Mouse (Mus musculus): ENCODE data around the gene Phlpp2. TPM values are rescaled to one million over a fixed set of nuclear protein-coding genes. Genes with fewer than 3 reads are reported as not detected.
A peak's percentile ranks its signal among the peaks of the same experiment; 100 is the strongest.
"Not testable (repeated sequence)": the region's sequence is repeated elsewhere in the genome, so short reads cannot be mapped to it uniquely, and the experiment has no call there.

The Phlpp2 gene
- 7.6 and 12.6 TPM in 2 replicates for total RNA-seq (2014; fragmentation: Nextera tagmentation)
- total RNA-seq (2017), result 8.8 and 9.6 TPM in 2 replicates

DNA sequence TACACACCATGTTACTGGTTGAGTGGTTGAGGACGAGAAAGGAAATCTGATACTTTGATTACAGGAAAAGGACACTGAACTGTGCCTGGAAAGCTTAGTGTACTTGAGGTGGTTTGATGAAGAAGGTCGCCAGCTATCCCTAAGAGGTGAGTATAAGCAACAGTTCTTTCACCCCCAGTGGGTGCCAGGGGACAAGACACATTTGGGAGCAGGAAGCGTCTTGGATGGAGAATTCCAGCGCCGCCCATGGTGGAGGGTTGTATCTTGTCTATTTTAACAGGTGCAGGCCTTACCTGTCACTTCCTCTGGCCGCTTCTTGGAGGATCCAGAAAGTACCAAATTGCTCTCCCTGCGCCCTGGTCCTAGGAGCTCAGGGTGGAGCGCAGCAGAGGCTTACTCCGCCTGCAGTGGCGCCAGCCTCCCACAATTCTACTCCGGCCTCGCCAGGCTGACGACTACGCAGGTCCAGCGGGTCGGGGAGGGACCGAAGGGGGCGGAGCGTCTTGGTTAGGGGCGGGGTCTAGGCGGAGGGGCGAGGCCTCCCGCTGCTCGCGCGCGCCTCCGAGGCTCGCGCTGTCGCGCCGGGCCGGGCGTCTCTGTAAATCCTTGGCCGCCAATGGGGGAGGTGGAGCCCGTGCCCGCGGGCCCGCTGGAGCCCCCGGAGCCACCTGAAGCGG lies at the start of gene Phlpp2:
Gene Phlpp2 (plus strand): TSS at position 540 of the 677 bp plus-strand sequence.
- ATAC-seq (replicated peaks; ENCODE audit: poor library complexity, severe bottlenecking), result peak; percentile 91

DNA sequence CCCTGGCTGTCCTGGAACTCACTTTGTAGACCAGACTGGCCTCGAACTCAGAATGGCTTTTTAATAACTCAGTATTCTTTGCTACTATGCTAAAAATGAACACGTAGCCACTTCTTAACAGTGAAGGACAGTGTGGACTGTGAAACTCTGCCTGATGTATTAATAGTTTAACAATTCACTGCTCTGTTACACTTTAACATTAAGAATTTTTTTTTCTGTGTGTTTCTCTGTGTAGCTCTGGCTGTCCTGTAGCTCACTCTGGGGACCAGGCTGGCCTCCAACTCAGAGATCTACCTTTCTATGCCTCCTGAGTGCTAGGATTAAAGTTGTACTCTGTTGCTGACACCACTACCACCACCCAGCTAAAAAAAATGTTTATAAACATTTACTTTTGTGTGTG lies 44.8 kb upstream of the Phlpp2 start:
- no peak for ATAC-seq (replicated peaks; ENCODE audit: poor library complexity, severe bottlenecking)

DNA sequence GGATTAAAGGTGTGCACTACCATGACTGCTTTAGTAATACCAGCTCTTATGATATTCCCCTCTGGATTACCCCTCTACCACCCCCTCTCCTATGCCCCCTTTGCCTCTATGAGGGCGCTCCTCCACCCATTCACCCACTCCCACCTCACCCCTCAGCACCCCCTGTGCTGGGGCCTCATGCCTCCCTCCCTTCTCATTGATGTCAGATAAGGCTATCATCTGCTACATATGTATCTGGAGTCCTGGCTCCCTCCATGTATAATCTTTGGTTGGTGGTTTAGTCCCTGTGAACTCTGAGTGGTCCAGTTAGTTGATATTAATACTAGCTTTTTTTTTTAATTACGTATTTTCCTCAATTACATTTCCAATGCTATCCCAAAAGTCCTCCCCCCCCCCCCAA lies 28.5 kb upstream of the Phlpp2 start:
- no peak for ATAC-seq (replicated peaks; ENCODE audit: poor library complexity, severe bottlenecking)

DNA sequence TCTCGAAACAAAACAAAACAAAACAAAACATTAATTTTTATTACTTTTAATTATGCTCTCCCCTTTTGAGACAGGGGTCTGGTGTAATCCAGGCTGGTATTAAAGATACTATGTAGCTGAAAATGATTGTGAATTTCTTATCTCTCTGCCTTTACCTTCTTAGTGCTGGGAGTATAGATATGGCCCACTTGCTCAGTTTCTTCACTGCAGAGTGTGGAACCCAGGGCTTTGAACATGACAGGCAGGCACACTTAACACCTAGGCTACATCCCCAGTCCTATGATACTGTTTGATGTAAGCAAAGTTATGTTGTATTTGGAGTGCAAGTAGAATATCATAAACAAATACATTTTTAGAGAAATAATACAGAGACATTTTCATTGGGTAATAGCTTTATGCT lies 25.9 kb upstream of the Phlpp2 start:
- ATAC-seq (replicated peaks; ENCODE audit: poor library complexity, severe bottlenecking), result no peak

DNA sequence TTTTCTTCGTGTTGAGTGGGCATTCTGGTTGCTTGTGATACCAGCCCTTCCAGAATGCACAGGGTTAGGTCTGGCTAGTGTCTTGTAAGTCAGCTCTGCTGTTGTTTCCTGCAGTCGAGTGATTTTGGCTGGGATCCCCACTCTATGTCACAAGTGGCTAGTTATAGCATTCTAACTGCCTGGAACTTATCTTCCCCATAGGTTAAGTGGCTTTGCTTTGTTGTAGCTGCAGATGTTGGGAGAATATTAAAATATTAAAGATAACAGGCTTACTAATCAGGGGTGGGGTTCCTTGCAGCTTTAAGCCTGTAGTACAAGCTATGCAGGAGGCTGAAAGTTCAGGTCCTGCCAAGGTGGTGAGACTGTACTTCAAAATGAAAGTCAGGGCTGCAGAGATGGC lies 20.5 kb upstream of the Phlpp2 start:
- no peak for ATAC-seq (replicated peaks; ENCODE audit: poor library complexity, severe bottlenecking)

DNA sequence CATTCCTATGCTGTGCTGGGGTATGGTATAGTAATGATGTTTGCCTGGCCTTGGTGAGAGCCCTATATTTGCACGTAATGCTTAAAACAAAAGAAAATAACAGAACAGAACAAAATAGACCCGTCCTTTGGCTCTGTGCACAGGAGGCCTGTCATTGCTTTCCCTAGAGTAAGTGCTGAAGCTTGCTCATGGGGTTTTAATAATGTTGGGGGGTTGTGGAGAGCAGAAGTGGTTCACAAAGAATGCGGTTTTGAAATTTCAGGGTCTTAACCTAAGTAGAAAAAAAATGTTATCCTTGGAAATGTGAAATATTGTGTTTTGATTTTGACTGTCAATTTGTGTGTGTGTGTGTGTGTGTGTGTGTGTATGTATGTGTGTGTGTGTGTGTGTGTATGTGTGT lies 19.4 kb upstream of the Phlpp2 start:
- ATAC-seq (replicated peaks; ENCODE audit: poor library complexity, severe bottlenecking), result no peak

DNA sequence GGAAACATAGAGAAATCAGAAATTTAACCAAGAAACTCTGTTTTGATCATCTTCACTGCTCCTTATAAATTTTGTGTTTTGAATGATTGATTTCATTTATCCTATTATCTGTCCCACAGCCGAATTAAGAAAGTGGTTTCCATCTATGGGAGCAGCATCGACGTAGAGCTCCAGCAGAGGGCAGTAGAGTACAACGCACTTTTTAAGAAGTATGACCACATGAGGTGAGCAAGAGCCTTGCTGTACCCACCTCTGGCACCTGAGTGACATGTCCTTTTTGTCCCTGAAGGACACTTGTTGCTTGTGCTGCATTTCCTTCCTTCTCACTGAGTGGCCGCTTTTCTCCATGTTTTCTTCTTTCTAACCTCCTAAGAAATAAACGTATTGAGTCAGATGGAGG lies 14.9 kb upstream of the Phlpp2 start:
- peak; percentile 99 for ATAC-seq (replicated peaks; ENCODE audit: poor library complexity, severe bottlenecking)

DNA sequence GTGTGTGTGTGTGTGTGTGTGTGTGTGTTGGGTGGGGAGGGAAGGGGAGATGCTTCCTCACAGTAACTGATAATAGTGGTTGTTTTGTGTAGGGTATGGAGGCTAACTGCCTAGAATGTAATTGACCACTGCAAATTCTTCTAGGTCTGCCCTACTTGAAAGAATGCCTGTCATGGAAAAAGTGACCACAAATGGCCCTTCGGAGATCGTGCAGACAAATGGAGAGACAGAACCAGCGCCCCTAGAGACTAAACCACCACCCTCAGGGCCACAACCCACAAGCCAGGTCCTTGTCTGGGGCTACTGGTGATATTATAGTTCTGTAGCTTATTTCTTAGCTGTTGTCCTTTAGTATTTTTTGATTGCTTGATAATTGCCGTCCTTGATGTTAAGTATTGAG lies 13.8 kb upstream of the Phlpp2 start:
- ATAC-seq (replicated peaks; ENCODE audit: poor library complexity, severe bottlenecking), result no peak

DNA sequence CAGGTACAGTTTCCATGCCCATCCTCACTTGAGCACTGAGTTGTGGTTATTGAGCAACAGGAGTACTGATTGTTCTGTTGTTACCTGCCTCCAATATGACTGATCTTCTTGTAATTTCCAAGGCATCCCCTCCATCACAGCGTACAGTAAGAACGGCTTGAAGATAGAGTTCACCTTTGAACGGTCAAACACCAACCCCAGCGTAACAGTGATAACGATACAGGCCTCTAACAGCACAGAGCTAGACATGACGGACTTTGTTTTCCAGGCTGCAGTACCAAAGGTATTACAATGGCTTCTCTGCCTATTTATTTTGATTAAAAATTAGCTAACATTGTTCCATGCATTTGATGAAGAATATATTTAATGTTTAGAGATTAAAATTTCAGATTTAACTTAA lies 12.9 kb upstream of the Phlpp2 start:
- no peak for ATAC-seq (replicated peaks; ENCODE audit: poor library complexity, severe bottlenecking)

DNA sequence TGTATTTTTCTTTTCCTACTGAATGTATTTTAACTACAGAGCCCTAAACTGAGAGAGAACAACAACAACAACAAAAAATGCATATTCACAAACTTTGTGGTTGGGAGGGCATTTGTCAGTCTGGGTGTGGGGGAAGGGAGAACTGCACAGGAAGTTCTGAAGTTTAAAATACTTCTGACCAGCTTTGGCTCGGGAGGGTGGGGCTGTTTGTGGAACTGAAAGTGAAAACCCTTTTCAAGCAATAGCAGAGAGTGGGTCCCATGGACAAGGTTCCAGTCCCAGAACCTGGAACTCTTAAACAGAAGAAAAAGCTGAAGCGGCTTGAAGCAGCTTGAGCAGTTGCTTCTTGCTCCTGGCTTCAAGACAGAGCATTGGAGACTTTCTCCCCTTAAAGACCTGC lies 4.9 kb upstream of the Phlpp2 start:
- peak; percentile 81 for ATAC-seq (replicated peaks; ENCODE audit: poor library complexity, severe bottlenecking)

DNA sequence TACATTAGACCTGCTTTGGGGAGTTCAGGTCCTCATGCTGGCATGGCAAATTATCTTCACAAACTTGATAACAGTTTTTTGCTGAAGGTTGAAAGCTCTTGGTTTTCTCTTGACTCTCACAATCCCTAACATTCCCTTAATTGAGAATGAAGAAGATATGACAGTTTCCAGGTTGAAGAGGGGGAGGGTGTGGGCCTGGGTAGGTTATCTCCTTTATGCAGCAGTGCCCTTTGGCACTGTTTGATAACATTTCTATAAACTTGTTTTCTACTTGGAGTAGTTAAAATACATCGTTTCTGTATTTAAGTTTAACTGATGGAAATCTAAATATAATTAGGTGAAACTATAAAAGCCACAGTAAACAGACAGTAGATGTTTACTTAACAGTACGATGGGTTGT lies 3.5 kb upstream of the Phlpp2 start:
- no peak for ATAC-seq (replicated peaks; ENCODE audit: poor library complexity, severe bottlenecking)

DNA sequence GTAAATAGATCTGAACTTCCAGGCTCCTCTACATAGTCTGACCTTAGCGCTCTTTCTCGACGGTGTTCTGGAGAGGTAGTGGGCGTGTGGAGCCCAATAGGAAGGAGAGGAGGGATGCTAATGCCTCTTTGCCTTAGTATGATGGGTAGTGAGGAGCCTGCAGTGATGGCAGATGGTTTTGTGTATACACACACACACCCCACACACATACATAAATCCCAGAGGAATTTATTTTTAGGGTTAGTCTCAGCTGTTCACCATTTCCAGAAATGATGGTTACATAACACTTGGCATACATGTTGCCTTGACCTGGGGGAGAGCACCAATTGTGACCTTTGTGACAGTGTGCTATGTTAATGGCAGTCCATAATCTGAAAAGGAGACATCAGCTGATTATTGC lies 2.8 kb upstream of the Phlpp2 start:
- no peak for ATAC-seq (replicated peaks; ENCODE audit: poor library complexity, severe bottlenecking)

DNA sequence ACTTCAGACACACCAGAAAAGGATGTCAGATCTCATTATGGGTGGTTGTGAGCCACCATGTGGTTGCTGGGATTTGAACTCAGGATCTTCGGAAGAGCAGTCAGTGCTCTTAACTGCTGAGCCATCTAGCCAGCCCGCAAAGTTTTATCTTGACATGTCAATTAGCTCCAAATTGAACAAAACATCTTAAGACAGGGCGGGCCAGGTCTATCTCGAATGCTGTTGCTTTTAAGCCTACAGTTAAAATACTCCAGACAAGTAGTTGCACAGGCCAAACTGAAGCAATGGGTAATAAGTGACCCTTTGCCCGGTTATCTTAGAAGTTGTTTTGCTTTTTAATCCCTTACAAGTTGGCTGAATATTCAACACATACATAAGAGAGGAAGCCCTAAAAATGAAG lies 1.7 kb upstream of the Phlpp2 start:
- ATAC-seq (replicated peaks; ENCODE audit: poor library complexity, severe bottlenecking), result no peak

DNA sequence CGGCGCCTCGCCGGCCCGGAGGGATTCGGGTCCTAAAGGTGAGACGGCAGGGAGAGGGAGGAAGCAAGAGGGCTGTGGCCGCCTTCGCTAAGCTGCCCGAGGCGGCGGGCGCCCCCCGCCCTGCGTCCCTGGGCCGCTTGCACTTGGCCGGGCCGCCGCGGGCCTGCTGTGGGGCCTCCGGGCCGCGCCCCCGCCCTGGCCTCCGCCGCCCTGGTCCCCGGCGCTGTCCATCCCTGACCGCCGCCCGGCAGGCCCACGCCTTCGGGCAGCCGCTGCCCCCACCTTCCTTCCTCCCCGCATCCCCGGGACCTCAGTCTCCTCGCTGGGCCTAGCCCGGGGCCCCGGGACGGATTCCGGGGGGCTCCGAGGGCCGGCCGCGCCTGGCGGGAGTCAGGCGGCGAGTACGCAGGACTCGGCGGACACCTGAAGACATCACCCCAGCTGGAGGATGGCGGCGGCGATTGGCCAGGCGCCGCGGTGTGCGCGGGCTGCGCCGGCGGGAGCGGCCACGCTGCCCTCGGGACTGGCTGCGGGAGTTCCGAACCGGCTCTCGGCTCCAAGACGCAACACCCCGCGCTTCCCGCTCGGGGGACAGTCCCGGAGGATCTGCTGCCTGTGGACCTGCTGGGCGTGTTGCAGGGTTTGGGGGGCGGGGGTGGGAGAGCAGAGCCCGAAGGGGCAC lies 479 bp downstream of the Phlpp2 start:
- ATAC-seq (replicated peaks; ENCODE audit: poor library complexity, severe bottlenecking), result peak; percentile 44

DNA sequence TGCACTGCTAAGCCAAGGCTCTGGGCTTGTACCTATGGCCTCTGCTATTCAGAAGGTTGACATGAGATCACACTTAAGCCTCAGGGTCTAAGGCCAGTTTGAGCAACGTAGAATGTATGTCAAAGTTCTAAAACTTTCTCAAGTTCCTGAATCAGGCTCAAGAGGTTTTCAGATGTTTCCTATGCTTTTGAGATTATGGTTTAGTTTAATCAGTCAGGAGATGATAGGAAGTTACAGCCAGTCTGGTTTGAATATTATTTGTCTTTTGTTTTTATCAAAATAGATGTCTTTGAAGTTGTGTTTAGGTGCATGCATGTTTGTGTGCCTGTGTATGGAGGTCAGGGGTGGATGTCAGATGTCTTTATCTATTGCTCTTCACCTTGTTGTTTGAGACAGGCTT lies 2.7 kb downstream of the Phlpp2 start:
- ATAC-seq (replicated peaks; ENCODE audit: poor library complexity, severe bottlenecking), result no peak

DNA sequence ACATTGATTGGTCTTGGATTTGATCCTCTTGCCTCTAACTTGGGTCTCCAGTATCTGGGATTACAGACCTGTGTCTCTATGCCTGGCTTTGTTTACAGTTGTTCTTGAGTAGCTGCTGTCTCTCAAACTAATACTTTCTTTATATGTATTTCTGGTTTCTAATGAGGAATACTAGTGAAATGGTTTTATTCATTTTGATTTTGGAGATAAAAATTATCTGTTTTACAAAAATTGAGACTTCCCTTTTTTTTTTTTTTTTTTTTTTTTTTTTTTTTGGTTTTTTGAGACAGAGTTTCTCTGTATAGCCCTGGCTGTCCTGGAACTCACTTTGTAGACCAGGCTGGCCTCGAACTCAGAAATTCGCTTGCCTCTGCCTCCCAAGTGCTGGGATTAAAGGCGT lies 5.5 kb downstream of the Phlpp2 start:
- ATAC-seq (replicated peaks; ENCODE audit: poor library complexity, severe bottlenecking), result not testable (repeated sequence)

DNA sequence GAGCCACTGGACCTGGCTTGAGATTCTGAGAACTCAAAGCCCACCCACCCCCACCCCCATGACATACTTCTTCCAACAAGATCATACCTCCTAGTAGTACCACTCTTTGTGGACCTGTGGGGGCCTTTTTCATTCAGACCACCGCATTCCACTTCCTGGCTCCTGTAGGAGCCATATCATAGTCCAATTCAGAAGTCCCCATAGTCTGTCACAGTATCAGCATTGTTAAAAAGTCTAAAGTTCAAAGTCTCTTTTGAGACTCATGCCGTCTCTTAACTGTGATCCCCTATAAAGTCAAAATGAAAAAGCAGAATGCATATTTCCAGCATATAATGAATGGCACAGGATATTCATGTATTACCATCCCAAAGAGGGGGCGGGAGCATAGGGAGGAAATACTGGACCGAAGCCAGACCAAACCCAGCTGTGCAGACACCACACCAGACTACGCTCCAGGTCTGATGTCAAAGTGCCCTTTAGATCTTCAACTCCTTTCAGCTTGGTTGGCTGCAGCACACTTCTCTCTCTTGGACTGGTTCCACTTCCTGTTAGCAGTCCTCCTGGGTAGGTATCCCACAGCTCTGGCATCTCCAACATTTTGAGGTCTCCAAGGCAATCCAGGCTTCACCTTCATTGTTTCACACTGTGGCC lies 11.8 kb downstream of the Phlpp2 start:
- no peak for ATAC-seq (replicated peaks; ENCODE audit: poor library complexity, severe bottlenecking)

DNA sequence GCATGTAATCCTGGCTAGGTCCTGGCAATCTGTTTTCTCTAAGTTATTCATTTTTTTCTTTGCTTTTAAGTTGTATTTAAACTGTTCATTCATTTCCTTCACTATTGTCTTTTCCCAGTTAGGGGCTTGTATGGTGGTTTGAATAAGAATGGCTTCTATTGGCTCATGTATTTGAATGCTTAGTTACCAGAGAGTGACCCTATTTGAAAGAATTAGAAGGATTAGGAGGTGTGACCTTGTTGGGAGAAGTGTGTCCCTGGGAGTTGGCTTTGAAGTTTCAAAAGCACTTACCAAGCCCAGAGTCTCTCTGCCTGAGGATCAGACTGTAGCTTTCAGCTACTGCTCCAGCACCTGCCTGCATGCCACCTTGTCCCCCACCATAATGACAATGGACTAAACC lies 17.0 kb downstream of the Phlpp2 start:
- no peak for ATAC-seq (replicated peaks; ENCODE audit: poor library complexity, severe bottlenecking)

DNA sequence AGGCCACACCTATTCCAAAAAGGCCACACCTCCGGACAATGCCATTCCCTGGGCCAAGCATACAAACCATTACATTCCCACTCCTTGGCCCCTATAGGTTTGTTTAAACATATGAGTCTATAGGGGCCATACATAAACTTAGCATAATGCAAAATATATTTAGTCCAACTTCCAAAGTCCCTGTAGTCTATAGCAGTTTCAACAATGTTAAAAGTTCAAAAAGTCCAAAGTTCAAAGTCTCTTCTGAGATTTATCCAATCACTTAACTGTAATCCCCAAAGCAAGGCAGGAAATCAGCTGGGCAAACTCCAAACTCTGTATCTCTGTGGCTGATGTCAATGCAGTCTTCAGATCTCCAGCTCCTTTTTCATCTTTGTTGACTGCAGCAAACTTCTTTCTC lies 20.9 kb downstream of the Phlpp2 start:
- no peak for ATAC-seq (replicated peaks; ENCODE audit: poor library complexity, severe bottlenecking)

DNA sequence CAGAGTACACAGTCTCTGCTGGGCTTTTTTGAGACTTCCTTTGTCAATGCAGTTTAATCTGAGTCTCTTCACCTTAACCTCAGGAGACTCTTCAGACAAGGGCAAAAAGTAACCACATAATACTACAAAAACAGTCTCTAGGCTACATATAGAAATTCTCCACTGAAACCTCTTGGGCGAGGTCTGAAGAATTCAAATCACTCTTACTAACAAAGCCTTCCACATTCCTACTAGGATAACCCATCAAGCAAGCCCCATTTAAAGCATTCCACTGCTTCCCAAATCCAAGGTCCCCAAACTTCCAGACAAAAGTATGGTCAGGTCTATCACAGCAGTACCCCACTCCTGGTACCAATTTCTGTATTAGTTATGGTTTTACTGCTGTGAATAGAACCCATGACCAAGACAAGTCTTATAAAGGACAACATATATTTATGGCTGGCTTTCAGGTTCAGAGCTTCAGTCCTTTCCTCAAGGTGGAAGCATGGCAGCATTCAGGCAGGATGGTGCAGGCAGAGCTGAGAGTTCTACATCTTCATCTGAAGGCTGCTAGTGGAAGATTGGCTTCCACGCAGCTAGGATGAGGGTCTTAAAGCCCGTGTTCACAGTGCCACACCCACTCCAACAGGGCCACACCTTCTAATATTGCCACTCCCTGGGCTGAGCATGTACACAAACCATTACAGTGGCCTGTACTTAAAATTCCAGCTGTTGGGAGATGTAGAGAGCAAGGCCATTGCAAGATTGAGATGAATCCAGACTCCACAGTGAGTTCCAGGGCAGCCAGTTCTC lies 22.6 kb downstream of the Phlpp2 start:
- ATAC-seq (replicated peaks; ENCODE audit: poor library complexity, severe bottlenecking), result no peak

DNA sequence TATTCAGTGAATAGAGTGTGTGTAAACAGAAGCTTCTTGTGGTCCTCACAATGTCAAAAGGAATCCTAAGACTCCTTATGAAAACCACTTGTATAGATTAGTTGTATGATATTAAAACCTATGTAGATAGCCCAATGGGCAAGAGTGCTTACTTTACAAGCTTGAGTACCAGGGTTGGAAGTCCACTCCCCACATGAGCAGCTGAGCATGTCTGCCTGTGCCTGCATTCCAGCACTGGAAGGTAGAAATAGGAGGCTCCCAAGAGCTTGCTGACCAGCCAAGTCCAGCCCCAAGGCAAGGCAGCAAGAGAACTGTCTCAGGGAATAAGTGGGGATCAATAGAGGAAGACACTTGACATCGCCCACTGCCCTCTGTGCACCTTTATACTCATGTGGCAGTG lies 26.3 kb downstream of the Phlpp2 start:
- ATAC-seq (replicated peaks; ENCODE audit: poor library complexity, severe bottlenecking), result no peak

Measured in granulocyte monocyte progenitor cell, adult 5-6 weeks (primary cell).